Mouse (Mus musculus): Measurements from ENCODE around the gene Nampt.
"Not testable (repeated sequence)": the region's sequence is repeated elsewhere in the genome, so short reads cannot be mapped to it uniquely, and the experiment has no call there.

Nampt gene

GRCm38 (mm10) chr12:32841442-32841900, 22.1 kb downstream of the Nampt start:
- DNase-seq (ENCODE audit: extremely low spot score, low spot score) = no peak

GRCm38 (mm10) chr12:32846325-32846724, 27.0 kb downstream of the Nampt start:
- no peak for DNase-seq (ENCODE audit: extremely low spot score, low spot score)

GRCm38 (mm10) chr12:32853757-32854156, 34.4 kb downstream of the Nampt start:
- DNase-seq (ENCODE audit: extremely low spot score, low spot score) = no peak

- DNase-seq (ENCODE audit: extremely low spot score, low spot score) = no peak
These were observed 35.5 kb downstream of the Nampt start for GRCm38 (mm10) chr12:32854866-32855265.

- DNase-seq (ENCODE audit: extremely low spot score, low spot score) = no peak
These were observed 36.1 kb downstream of the Nampt start for GRCm38 (mm10) chr12:32855398-32855797.

GRCm38 (mm10) chr12:32856707-32857511, 37.6 kb downstream of the Nampt start:
- DNase-seq (ENCODE audit: extremely low spot score, low spot score) = no peak

GRCm38 (mm10) chr12:32858444-32858843, 39.1 kb downstream of the Nampt start:
- DNase-seq (ENCODE audit: extremely low spot score, low spot score) = no peak

GRCm38 (mm10) chr12:32860820-32861219, 41.5 kb downstream of the Nampt start:
- no peak for DNase-seq (ENCODE audit: extremely low spot score, low spot score)

- DNase-seq (ENCODE audit: extremely low spot score, low spot score) = no peak
These were observed 51.5 kb downstream of the Nampt start for GRCm38 (mm10) chr12:32870815-32871214.

GRCm38 (mm10) chr12:32877500-32877899, 58.2 kb downstream of the Nampt start:
- no peak for DNase-seq (ENCODE audit: extremely low spot score, low spot score)

GRCm38 (mm10) chr12:32877964-32878571, 58.7 kb downstream of the Nampt start:
- DNase-seq (ENCODE audit: extremely low spot score, low spot score) = no peak

GRCm38 (mm10) chr12:32879371-32879770, 60.0 kb downstream of the Nampt start:
- DNase-seq (ENCODE audit: extremely low spot score, low spot score) = no peak

- no peak for DNase-seq (ENCODE audit: extremely low spot score, low spot score)
These were observed 65.0 kb downstream of the Nampt start for GRCm38 (mm10) chr12:32884356-32884755.

- DNase-seq (ENCODE audit: extremely low spot score, low spot score) = no peak
These were observed 65.7 kb downstream of the Nampt start for GRCm38 (mm10) chr12:32885041-32885440.

GRCm38 (mm10) chr12:32886353-32886752, 67.0 kb downstream of the Nampt start:
- DNase-seq (ENCODE audit: extremely low spot score, low spot score) = no peak

- DNase-seq (ENCODE audit: extremely low spot score, low spot score) = no peak
These were observed 68.9 kb downstream of the Nampt start for GRCm38 (mm10) chr12:32888226-32888625.

- DNase-seq (ENCODE audit: extremely low spot score, low spot score) = no peak
These were observed 70.5 kb downstream of the Nampt start for GRCm38 (mm10) chr12:32889846-32890245.

- no peak for DNase-seq (ENCODE audit: extremely low spot score, low spot score)
These were observed 71.1 kb downstream of the Nampt start for GRCm38 (mm10) chr12:32890455-32890854.

- not testable (repeated sequence) for DNase-seq (ENCODE audit: extremely low spot score, low spot score)
These were observed 71.9 kb downstream of the Nampt start for GRCm38 (mm10) chr12:32891271-32891670.

- peak; percentile 30 for DNase-seq (ENCODE audit: extremely low spot score, low spot score)
These were observed 73.9 kb downstream of the Nampt start for GRCm38 (mm10) chr12:32893212-32893611.

- no peak for DNase-seq (ENCODE audit: extremely low spot score, low spot score)
These were observed 76.5 kb downstream of the Nampt start for GRCm38 (mm10) chr12:32895806-32896205.

- no peak for DNase-seq (ENCODE audit: extremely low spot score, low spot score)
These were observed 77.2 kb downstream of the Nampt start for GRCm38 (mm10) chr12:32896496-32896895.
